Mouse (Mus musculus) ES-E14 (cell line): ENCODE data around the gene Myrf. TPM values are rescaled to one million over a fixed set of nuclear protein-coding genes. Genes with fewer than 3 reads are reported as not detected.

Source experiments
- DNase-seq: peaks from one replicate; pipeline ENCODE4 v3.0.0-alpha.2; 2013; ENCODE audit warnings: low read depth, low spot score
- H3K27ac ChIP-seq: 2 replicates; pipeline ENCODE4 v1.5.1; 2012; ENCODE audit warnings: low read depth, mild to moderate bottlenecking, low read length, moderate library complexity, mixed read lengths; ENCODE audit not compliant: poor library complexity, insufficient read depth, severe bottlenecking
- H3K36me3 ChIP-seq: 2 replicates; pipeline ENCODE4 v1.6.1; 2012; ENCODE audit warnings: mild to moderate bottlenecking, low read length, moderate library complexity, mixed read lengths; ENCODE audit not compliant: control insufficient read depth, poor library complexity, insufficient read depth, severe bottlenecking
- H3K4me1 ChIP-seq, 2 experiments: fragments of 150-350 bp in 1 of 2; sonication (generic) in 1 of 2; 2 replicates each; pipeline ENCODE4 v1.6.1; 2012; ENCODE audit warnings: low read length in 2 of 2, mild to moderate bottlenecking in 1 of 2, mixed read lengths in 1 of 2; ENCODE audit not compliant: control insufficient read depth in 2 of 2, insufficient read depth in 2 of 2, poor library complexity in 1 of 2
- H3K4me3 ChIP-seq, 2 experiments: fragments of 150-350 bp in 1 of 2; sonication (generic) in 1 of 2; 2 replicates each; pipeline ENCODE4 v1.5.1; 2012; ENCODE audit warnings: low read length in 2 of 2, low read depth in 1 of 2, mild to moderate bottlenecking in 1 of 2, mixed read lengths in 1 of 2; ENCODE audit not compliant: insufficient read depth in 1 of 2, poor library complexity in 1 of 2, severe bottlenecking in 1 of 2
- H3K9ac ChIP-seq: 2 replicates; pipeline ENCODE4 v1.6.1; 2012; ENCODE audit warnings: low read depth, mild to moderate bottlenecking, low read length, mixed read lengths; ENCODE audit not compliant: poor library complexity, insufficient read depth, severe bottlenecking
- H3K9me3 ChIP-seq: fragments of 150-350 bp; sonication (generic); 2 replicates; pipeline ENCODE4 v1.6.1; 2012; ENCODE audit warnings: low read depth, mild to moderate bottlenecking, low read length; ENCODE audit not compliant: control insufficient read depth, insufficient read depth
- CHD2 ChIP-seq: IDR thresholded peaks from 2 replicates; pipeline ENCODE4 v1.6.1; 2014; ENCODE audit warnings: mild to moderate bottlenecking, low read depth, low read length, inconsistent platforms
- HCFC1 ChIP-seq: IDR thresholded peaks from 2 replicates; pipeline ENCODE4 v1.6.1; 2012; ENCODE audit warnings: low read length, inconsistent platforms, borderline replicate concordance; ENCODE audit not compliant: insufficient read depth
- MAFK ChIP-seq: IDR thresholded peaks from 2 replicates; pipeline ENCODE4 v1.6.1; 2014; ENCODE audit warnings: mild to moderate bottlenecking, low read depth, low read length, inconsistent platforms; ENCODE audit not compliant: insufficient read depth
- ZC3H11A ChIP-seq: IDR thresholded peaks from 2 replicates; pipeline ENCODE4 v1.6.1; 2012; ENCODE audit warnings: low read depth, mild to moderate bottlenecking, inconsistent platforms, low read length, borderline replicate concordance
- ZNF384 ChIP-seq: IDR thresholded peaks from 2 replicates; pipeline ENCODE4 v1.6.1; 2012; ENCODE audit warnings: low read depth, low read length, inconsistent platforms
- in situ Hi-C, 2 experiments: fragments of 600-800 bp; cut with MboI; formaldehyde crosslinking; loops; one replicate each; pipeline ENCODE4 v1.15.1; 2025; ENCODE audit warnings: low sequenced_read_pairs in 2 of 2, inconsistent platforms in 1 of 2; ENCODE audit not compliant: unreplicated experiment in 2 of 2
- total RNA-seq: library from RNA; depleted of rRNA; stranded (reverse); fragments of 300-350 nt; gene quantifications from 2 replicates; pipeline ENCODE4 v1.2.3, GENCODE M21; 2012

Gene Myrf
- total RNA-seq, 1 experiment, result 35.9 TPM

- Histone ChIP-seq H3K4me1 (peaks cover 14 to 59% of the 10 kb centered on the region in 2 experiments; a peak in 3 of 4 replicates), H3K27ac (no peak overlapping the region), H3K9me3 (no peaks in the 10 kb centered on the region), H3K36me3 (peaks cover 43% of the 10 kb centered on the region), H3K4me3 (no peak overlapping the region), H3K9ac (no peak overlapping the region)
- in situ Hi-C loops, result no loop called here
- no peak for DNase-seq
- TF ChIP-seq MAFK, result no peak
- no peak for TF ChIP-seq ZC3H11A
- TF ChIP-seq HCFC1, result no peak
- no peak for TF ChIP-seq CHD2
- TF ChIP-seq ZNF384, result no peak
Measured at GRCm38 (mm10) chr19:10225767-10226166, 14.8 kb downstream of the Myrf start.

GRCm38 (mm10) chr19:10224637-10225453 lies 15.7 kb downstream of the Myrf start:
- no peak for TF ChIP-seq ZC3H11A
- TF ChIP-seq CHD2, result no peak
- TF ChIP-seq ZNF384, result no peak
- TF ChIP-seq HCFC1, result no peak
- TF ChIP-seq MAFK, result no peak
- Histone ChIP-seq H3K9me3 (no peaks in the 10 kb centered on the region), H3K27ac (peak overlapping the region; percentile 7; the same call in 1 of the 2 replicates), H3K9ac (peak overlapping the region; percentile 20; the same call in 1 of the 2 replicates), H3K4me1 (peaks cover 14 to 59% of the 10 kb centered on the region in 2 experiments; a peak in 3 of 4 replicates), H3K36me3 (peaks cover 52% of the 10 kb centered on the region), H3K4me3 (no peak overlapping the region; a peak in 1 of 4 replicates)
- in situ Hi-C loops, result no loop called here
- no peak for DNase-seq

GRCm38 (mm10) chr19:10223561-10223960 lies 17.0 kb downstream of the Myrf start:
- Histone ChIP-seq H3K4me3 (no peak overlapping the region), H3K36me3 (peaks cover 58% of the 10 kb centered on the region), H3K9me3 (no peaks in the 10 kb centered on the region), H3K4me1 (peaks cover 14 to 56% of the 10 kb centered on the region in 2 experiments; a peak in 3 of 4 replicates), H3K9ac (peak overlapping the region; percentile 2; the same call in 1 of the 2 replicates), H3K27ac (no peak overlapping the region)
- DNase-seq, result no peak
- in situ Hi-C loops, result no loop called here
- TF ChIP-seq MAFK (no peak), ZC3H11A (no peak), HCFC1 (no peak), ZNF384 (no peak), CHD2 (no peak)

GRCm38 (mm10) chr19:10222656-10223055 lies 17.9 kb downstream of the Myrf start:
- peak; percentile 46 for DNase-seq
- Histone ChIP-seq H3K36me3 (peaks cover 59% of the 10 kb centered on the region), H3K9ac (no peak overlapping the region), H3K4me3 (no peak overlapping the region), H3K27ac (no peak overlapping the region), H3K9me3 (no peaks in the 10 kb centered on the region), H3K4me1 (peaks cover 12 to 50% of the 10 kb centered on the region in 2 experiments; a peak in 3 of 4 replicates)
- in situ Hi-C loops, result no loop called here
- TF ChIP-seq MAFK (no peak), CHD2 (no peak), ZNF384 (no peak), ZC3H11A (no peak), HCFC1 (no peak)
